15 mouse cellular contexts compared by ENCODE assay signal in the genomic region with DNA sequence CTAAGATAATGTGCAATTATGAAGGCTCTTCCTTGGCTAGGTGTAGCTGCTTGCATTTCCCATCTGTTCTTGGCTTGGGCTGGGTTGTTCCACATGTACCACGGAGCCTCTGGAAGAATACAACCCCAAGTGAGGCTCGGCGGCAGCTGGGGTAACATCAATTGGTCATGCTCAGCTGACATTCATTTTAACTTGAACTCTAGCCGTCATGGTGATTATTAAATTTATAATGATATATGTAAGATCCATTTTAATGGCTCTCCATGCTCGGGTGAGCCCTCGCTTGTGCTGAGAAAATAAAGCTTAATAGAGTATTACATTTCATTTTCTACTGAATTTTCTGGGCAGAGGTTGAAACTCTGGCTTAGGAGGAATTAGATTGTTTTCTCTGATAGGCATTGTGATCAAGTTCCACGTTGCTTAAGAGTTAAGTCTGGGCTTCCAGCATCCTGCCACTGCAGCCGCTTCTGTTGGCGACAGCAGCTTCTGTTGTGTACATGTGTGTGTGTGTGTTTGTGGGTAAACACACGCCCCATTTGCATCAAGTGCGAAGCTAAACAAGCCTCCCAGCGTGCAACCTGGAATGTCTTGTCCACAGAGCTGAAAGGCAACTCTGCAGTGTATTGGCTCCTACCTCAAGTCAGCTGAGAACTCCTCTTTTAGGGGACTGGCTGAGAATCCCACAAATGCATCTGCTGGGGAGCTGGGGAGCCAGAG. TPM values are rescaled to one million over a fixed set of nuclear protein-coding genes. Genes with fewer than 3 reads are reported as not detected.
DNase-seq lines count a peak whose midpoint lies in the region; ATAC-seq and TF ChIP-seq lines count a peak whose summit lies in the region.
"Had no signal": no experiment of that assay in that cellular context is flagged by ENCODE, and none has a peak within 500 bp of the region (broad histone marks: within the 10 kb centered on the region; RNA-seq: fewer than 3 reads in every experiment).

No protein-coding gene starts in this region.

- peaks cover 50% of the 10 kb centered on the region for H3K27me3 ChIP-seq in embryonic facial prominence, embryonic 14.5 days (replicated peaks; ENCODE audit: control insufficient read depth, insufficient read depth, low read length)
- no peaks in the 10 kb centered on the region for H3K27me3 ChIP-seq in hindbrain, postnatal 0 days (ENCODE audit: insufficient read depth, low read length)
- 0 out of 2 replicates have a peak, but pooled peaks cover 4% of the 10 kb centered on the region for H3K27me3 ChIP-seq in neural tube, embryonic 11.5 days (ENCODE audit: control insufficient read depth, insufficient read depth, low read length)

- no peak overlapping the region for H3K27ac ChIP-seq in embryonic facial prominence, embryonic 14.5 days (replicated peaks; ENCODE audit: low read depth, low read length)
- no peak overlapping the region for H3K27ac ChIP-seq in hindbrain, postnatal 0 days
- peak overlapping the region; percentile 61 for H3K27ac ChIP-seq in neural tube, embryonic 11.5 days (ENCODE audit: low read depth, low read length)
- H3K27ac ChIP-seq: liver, embryonic 14.5 days had no signal

- no peak overlapping the region for H3K4me3 ChIP-seq in embryonic facial prominence, embryonic 14.5 days (ENCODE audit: low read depth, low read length)
- H3K4me3 ChIP-seq in hindbrain, postnatal 0 days (ENCODE audit: low read length): peak overlapping the region; percentile 23
- no peak overlapping the region; the same call in 1 of the 2 replicates for H3K4me3 ChIP-seq in neural tube, embryonic 11.5 days (ENCODE audit: low read depth, low read length)
- H3K4me3 ChIP-seq: myocyte had no signal

- no peak overlapping the region for H3K9ac ChIP-seq in embryonic facial prominence, embryonic 14.5 days (ENCODE audit: low read depth, low read length)
- H3K9ac ChIP-seq in hindbrain, postnatal 0 days (replicated peaks; ENCODE audit: low read length): no peak overlapping the region
- no peak overlapping the region for H3K9ac ChIP-seq in neural tube, embryonic 11.5 days (ENCODE audit: low read length)
- H3K9ac ChIP-seq: liver, embryonic 14.5 days had no signal

- H3K4me1 ChIP-seq in embryonic facial prominence, embryonic 14.5 days (ENCODE audit: control insufficient read depth, insufficient read depth, low read length): peaks cover 11% of the 10 kb centered on the region; the same call in 1 of the 2 replicates
- H3K4me1 ChIP-seq in hindbrain, postnatal 0 days (ENCODE audit: insufficient read depth, low read length): peaks cover 27% of the 10 kb centered on the region
- H3K4me1 ChIP-seq in neural tube, embryonic 11.5 days (ENCODE audit: control insufficient read depth, insufficient read depth, low read length): peaks cover 60% of the 10 kb centered on the region

- DNase-seq in embryo, embryonic 11 days: peak; percentile 59
- DNase-seq in embryonic facial prominence, embryonic 14.5 days (ENCODE audit: low spot score): peak; percentile 84
- peak; percentile 58 for DNase-seq in hindbrain, postnatal 0 days (ENCODE audit: low spot score)
- DNase-seq in neural tube, embryonic 11.5 days (ENCODE audit: low spot score): peak; percentile 65
- DNase-seq in thymus, postnatal 36 days: no peak
- no peak for DNase-seq in thymus, postnatal 4 days
- no peak for DNase-seq in urinary bladder, postnatal 25 days (ENCODE audit: low spot score)
- DNase-seq: adrenal gland, adult 2 months; cerebellum, adult 11 months; gastrocnemius, postnatal 36 days; kidney, postnatal 4 days; thymus, postnatal 25 days had no signal

- no peak for TF ChIP-seq CTCF in hindbrain, postnatal 0 days (IDR thresholded peaks at IDR 0.05; ENCODE audit: low read depth)

- H3K4me2 ChIP-seq in embryonic facial prominence, embryonic 14.5 days (ENCODE audit: low read depth, low read length): no peak overlapping the region
- peak overlapping the region; percentile 46 for H3K4me2 ChIP-seq in hindbrain, postnatal 0 days (ENCODE audit: low read depth, low read length)
- peak overlapping the region; percentile 31 for H3K4me2 ChIP-seq in neural tube, embryonic 11.5 days (ENCODE audit: low read depth)

- no peaks in the 10 kb centered on the region for H3K9me3 ChIP-seq in embryonic facial prominence, embryonic 14.5 days (ENCODE audit: control insufficient read depth, low read length)
- no peaks in the 10 kb centered on the region for H3K9me3 ChIP-seq in hindbrain, postnatal 0 days (ENCODE audit: low read length)
- no peaks in the 10 kb centered on the region for H3K9me3 ChIP-seq in neural tube, embryonic 11.5 days (ENCODE audit: control insufficient read depth, low read length)

- peak; percentile 78 for ATAC-seq in embryonic facial prominence, embryonic 14.5 days (ENCODE audit: low read depth)
- no peak for ATAC-seq in hindbrain, postnatal 0 days
- peak; percentile 75 for ATAC-seq in neural tube, embryonic 11.5 days (ENCODE audit: insufficient read depth, low FRiP score, low TSS enrichment)
- ATAC-seq: inflammation-experienced regulatory T-cells, adult 6 months had no signal

- no peaks in the 10 kb centered on the region for H3K36me3 ChIP-seq in embryonic facial prominence, embryonic 14.5 days (ENCODE audit: control insufficient read depth, insufficient read depth, low read length)
- no peaks in the 10 kb centered on the region for H3K36me3 ChIP-seq in hindbrain, postnatal 0 days (ENCODE audit: insufficient read depth, low read length)
- H3K36me3 ChIP-seq in neural tube, embryonic 11.5 days (ENCODE audit: control insufficient read depth, insufficient read depth, low read length): no peaks in the 10 kb centered on the region

- 28% methylated on average over 12 of the region's 12 CpGs for WGBS in embryonic facial prominence, embryonic 14.5 days
- WGBS in hindbrain, postnatal 0 days: 12% methylated on average over 12 of the region's 12 CpGs
- WGBS in neural tube, embryonic 11.5 days: 27% methylated on average over 12 of the region's 12 CpGs

RNA-seq across cellular contexts. Expression of a gene that starts 57.4 kb away (rescaled TPM):
- polyA plus RNA-seq in embryonic facial prominence, embryonic 14.5 days (2014; fragmentation: Nextera tagmentation; extraction: Ambion mirVana): 13.5 and 15.0 TPM in 2 replicates
- total RNA-seq in hindbrain, postnatal 0 days (2014; rRNA removed): 61.9 and 64.7 TPM in 2 replicates
- polyA plus RNA-seq in hindbrain, postnatal 0 days (2015; fragmentation: Nextera tagmentation; extraction: Ambion mirVana): 20.1 and 22.1 TPM in 2 replicates
- polyA plus RNA-seq in neural tube, embryonic 11.5 days (2014; fragmentation: Nextera tagmentation; extraction: Ambion mirVana): 15.9 and 19.2 TPM in 2 replicates

Comparison
In these comparisons a context has a peak if more than half of its experiments do, and no peak if none do; other contexts are left out.
1. DNase-seq: peak in embryo, embryonic 11 days (single experiment), embryonic facial prominence, embryonic 14.5 days (single experiment), hindbrain, postnatal 0 days (single experiment) and neural tube, embryonic 11.5 days (single experiment); none in thymus, postnatal 36 days (0 of 2), thymus, postnatal 4 days (single experiment) and urinary bladder, postnatal 25 days (single experiment).